In the genomic region with DNA sequence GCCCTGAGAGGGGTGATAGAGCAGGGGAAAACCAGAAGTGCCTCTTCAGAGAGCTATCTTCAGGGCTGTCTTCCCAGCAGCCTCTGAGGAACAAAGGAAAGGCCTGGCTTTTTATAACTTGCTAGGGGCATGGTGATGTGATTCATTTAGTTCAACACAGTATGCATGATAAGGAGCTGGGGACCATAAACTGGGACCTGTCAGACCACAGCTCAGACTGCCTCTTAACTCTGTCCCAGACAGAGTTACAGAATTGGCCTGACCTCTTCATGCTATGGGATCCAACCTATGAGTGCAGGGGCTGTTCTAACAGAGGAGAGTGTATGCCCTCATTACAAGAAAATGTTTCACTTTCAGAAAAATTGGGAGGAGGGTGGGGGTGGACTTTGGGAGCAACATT, we compare ENCODE assay signal across 19 mouse cellular contexts. TPM values are rescaled to one million over a fixed set of nuclear protein-coding genes. Genes with fewer than 3 reads are reported as not detected.
"Had no signal": no experiment of that assay in that cellular context is flagged by ENCODE, and none has a peak within 500 bp of the region (broad histone marks: within the 10 kb centered on the region; RNA-seq: fewer than 3 reads in every experiment).

No protein-coding gene starts in this region.

- ATAC-seq: midbrain, embryonic 16.5 days had no signal

- H3K27ac ChIP-seq: limb, embryonic 13.5 days; liver, embryonic 14.5 days; midbrain, embryonic 12.5 days; neural tube, embryonic 13.5 days had no signal

- H3K27me3 ChIP-seq: midbrain, embryonic 12.5 days; neural tube, embryonic 13.5 days had no signal

- H3K9ac ChIP-seq: limb, embryonic 13.5 days; liver, embryonic 14.5 days; midbrain, embryonic 12.5 days; neural tube, embryonic 13.5 days had no signal

- H3K4me1 ChIP-seq: limb, embryonic 13.5 days; midbrain, embryonic 12.5 days; neural tube, embryonic 13.5 days had no signal

- H3K9me3 ChIP-seq: limb, embryonic 13.5 days; midbrain, embryonic 12.5 days; neural tube, embryonic 13.5 days had no signal

- H3K4me3 ChIP-seq: limb, embryonic 13.5 days; midbrain, embryonic 12.5 days; neural tube, embryonic 13.5 days had no signal

- DNase-seq: kidney, postnatal 36 days; lung, adult 18-20 months; retina, postnatal 1 day; right cerebral cortex, postnatal 4 days; spleen, adult 18-20 months; thymus, adult 18-20 months; thymus, postnatal 14 days had no signal

- H3K36me3 ChIP-seq: limb, embryonic 13.5 days; midbrain, embryonic 12.5 days; neural tube, embryonic 13.5 days had no signal

- H3K4me2 ChIP-seq: limb, embryonic 13.5 days; midbrain, embryonic 12.5 days; neural tube, embryonic 13.5 days had no signal

RNA-seq across cellular contexts. Expression of a gene that starts 59.3 kb away (rescaled TPM):
- total RNA-seq: layer of hippocampus, adult 18-20 months; layer of hippocampus, postnatal 10 days; left cerebral cortex, postnatal 36 days; liver, adult 2 months; megakaryocyte-erythroid progenitor cell, adult 5-6 weeks had no signal
- polyA plus RNA-seq: liver, adult 2 months; lung, embryonic 16.5 days; midbrain, embryonic 12.5 days; midbrain, embryonic 16.5 days; neural tube, embryonic 13.5 days; stomach, embryonic 14.5 days had no signal
